Mouse (Mus musculus) gastrocnemius, adult 2 months (tissue): Measurements from ENCODE around the gene Cdcp1. TPM values are rescaled to one million over a fixed set of nuclear protein-coding genes. Genes with fewer than 3 reads are reported as not detected.

ENCODE experiments used
- DNase-seq: peaks from one replicate; pipeline ENCODE4 v3.0.0; 2022
- H3K27ac ChIP-seq: fragments of 200-600 bp; 2 replicates; pipeline ENCODE4 v1.8.1; 2022; ENCODE audit warnings: mild to moderate bottlenecking
- H3K4me3 ChIP-seq: fragments of 200-600 bp; 2 replicates; pipeline ENCODE4 v1.8.1; 2022; ENCODE audit warnings: mild to moderate bottlenecking, moderate library complexity
- CTCF ChIP-seq: fragments of 200-600 bp; IDR thresholded peaks from 2 replicates; pipeline ENCODE4 v1.8.1; 2022; ENCODE audit warnings: antibody characterized with exemption, mild to moderate bottlenecking, moderate library complexity
- intact Hi-C: fragments of 180-260 bp; cut with DNase I; formaldehyde crosslinking; loops from one replicate; pipeline ENCODE4 v1.15.1; 2025
- total RNA-seq, 2 experiments: library from RNA; stranded (reverse); gene quantifications; 2 replicates each; pipeline ENCODE4 v1.2.3; 2021

Gene Cdcp1
- total RNA-seq, 2 experiments from 2014 or later: not detected

GRCm38 (mm10) chr9:123157699-123158098, 58.1 kb downstream of the Cdcp1 start:
- Histone ChIP-seq H3K4me3 (peak overlapping the region; percentile 19; the same call in 1 of the 2 replicates), H3K27ac (peak overlapping the region; percentile 54)
- intact Hi-C loops: no loop called here
- DNase-seq: peak; percentile 68
- TF ChIP-seq CTCF: no peak

- Histone ChIP-seq H3K4me3 (peak overlapping the region; percentile 67), H3K27ac (peak overlapping the region; percentile 79)
- intact Hi-C loops: no loop called here
- no peak for TF ChIP-seq CTCF
- peak; percentile 86 for DNase-seq
Measured at GRCm38 (mm10) chr9:123156910-123157361, 58.9 kb downstream of the Cdcp1 start.

- Histone ChIP-seq H3K27ac (peak overlapping the region; percentile 86), H3K4me3 (peak overlapping the region; percentile 64)
- TF ChIP-seq CTCF: no peak
- intact Hi-C loops: no loop called here
- peak; percentile 71 for DNase-seq
Measured at GRCm38 (mm10) chr9:123153121-123153520, 62.7 kb downstream of the Cdcp1 start.

GRCm38 (mm10) chr9:123152026-123152425, 63.8 kb downstream of the Cdcp1 start:
- peak overlapping the region; percentile 64 for H3K4me3 ChIP-seq
- peak overlapping the region; percentile 86 for H3K27ac ChIP-seq
- intact Hi-C loops: no loop called here
- DNase-seq: no peak
- no peak for TF ChIP-seq CTCF

- intact Hi-C loops: no loop called here
- DNase-seq: peak; percentile 66
- Histone ChIP-seq H3K27ac (peak overlapping the region; percentile 86), H3K4me3 (peak overlapping the region; percentile 64)
- TF ChIP-seq CTCF: no peak
Measured at GRCm38 (mm10) chr9:123151561-123151960, 64.3 kb downstream of the Cdcp1 start.

DNA sequence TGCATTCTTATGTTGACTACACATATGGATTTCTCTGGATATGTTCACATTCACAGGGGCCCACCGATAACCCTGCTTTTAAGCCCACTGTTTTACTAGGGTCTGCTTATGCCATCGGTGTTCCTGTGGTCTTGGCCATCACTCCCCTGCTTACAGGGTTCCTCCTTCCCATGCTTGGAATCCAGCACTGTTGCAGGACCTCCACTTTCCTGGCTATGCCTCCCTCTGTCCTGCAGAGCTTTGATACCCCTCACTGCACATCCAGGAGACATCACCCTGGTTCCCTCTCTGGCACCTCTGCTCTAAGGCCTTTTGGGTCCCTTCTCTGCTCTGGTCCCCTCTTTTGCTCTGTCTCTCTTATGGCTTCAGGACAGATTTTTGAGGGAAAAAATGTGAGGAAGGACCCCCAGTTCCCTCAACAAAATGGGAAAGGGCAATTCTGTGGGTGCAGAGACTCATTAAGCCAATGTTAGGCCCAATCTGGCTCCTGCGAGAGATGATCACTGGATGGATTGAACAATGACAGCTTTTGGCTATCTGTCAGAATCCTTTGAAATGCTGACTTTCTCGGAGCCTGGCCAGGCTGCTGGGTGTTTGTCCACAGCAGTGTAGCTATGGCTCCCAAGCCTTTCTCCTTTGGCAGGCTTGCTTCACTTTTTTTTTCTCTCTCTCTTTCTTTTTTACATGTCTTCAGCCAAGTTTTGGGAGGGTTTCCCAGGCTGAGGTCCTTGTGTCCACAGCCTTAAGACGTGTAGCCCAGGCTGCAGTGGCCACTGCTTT, 65.4 kb downstream of the Cdcp1 start, which contains the start of gene Clec3b:
Gene Clec3b (plus strand): TSS at position 706 of the 780 bp plus-strand sequence.
- peak; percentile 81 for DNase-seq
- no peak for TF ChIP-seq CTCF
- intact Hi-C loops: no loop called here
- peak within 1 kb of the TSS; percentile 86 for H3K27ac ChIP-seq
- peak within 1 kb of the TSS; percentile 64 for H3K4me3 ChIP-seq

GRCm38 (mm10) chr9:123148430-123148829, 67.4 kb downstream of the Cdcp1 start:
- Histone ChIP-seq H3K27ac (peak overlapping the region; percentile 86), H3K4me3 (peak overlapping the region; percentile 35; the same call in 1 of the 2 replicates)
- intact Hi-C loops: no loop called here
- TF ChIP-seq CTCF: no peak
- peak; percentile 69 for DNase-seq

GRCm38 (mm10) chr9:123139887-123140614, 75.8 kb downstream of the Cdcp1 start:
- no peak for TF ChIP-seq CTCF
- no peak for DNase-seq
- H3K4me3 ChIP-seq: no peak overlapping the region
- intact Hi-C loops: no loop called here
- H3K27ac ChIP-seq: peak overlapping the region; percentile 74

DNA sequence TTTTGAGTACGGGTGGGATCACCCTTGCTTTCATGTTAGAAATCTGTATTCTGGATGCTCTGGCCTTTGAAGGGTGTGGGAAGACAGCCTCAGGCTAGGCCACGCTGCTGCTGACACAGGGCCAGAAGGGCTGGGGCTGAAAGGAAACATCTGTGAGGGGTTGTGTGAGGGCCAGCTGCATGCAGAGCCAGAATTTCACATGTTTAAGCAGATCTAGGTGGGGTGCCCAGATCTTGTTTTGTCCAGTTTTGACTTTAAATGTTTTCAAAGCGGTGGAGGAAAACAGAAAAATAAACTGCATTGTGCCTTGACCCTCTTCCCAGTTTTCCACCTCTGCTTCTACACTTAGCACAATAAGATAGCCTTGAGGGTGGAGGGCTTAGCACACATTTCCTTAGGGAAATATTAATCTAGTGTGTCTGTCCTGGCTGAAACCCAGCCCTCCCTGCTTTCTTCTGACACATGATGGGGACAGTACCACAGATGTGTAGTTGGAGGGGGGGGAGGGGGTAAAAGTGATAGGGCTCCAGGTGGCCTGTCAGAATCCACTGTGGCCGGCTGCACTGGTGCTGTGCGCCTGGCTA, 76.9 kb downstream of the Cdcp1 start:
- peak overlapping the region; percentile 74 for H3K27ac ChIP-seq
- intact Hi-C loops: no loop called here
- peak; percentile 86 for DNase-seq
- no peak for TF ChIP-seq CTCF
- no peak overlapping the region for H3K4me3 ChIP-seq

GRCm38 (mm10) chr9:123136953-123137682, 78.7 kb downstream of the Cdcp1 start:
- peak; percentile 51 for DNase-seq
- peak overlapping the region; percentile 74 for H3K27ac ChIP-seq

GRCm38 (mm10) chr9:123132994-123133393, 82.8 kb downstream of the Cdcp1 start:
- no peak overlapping the region for H3K4me3 ChIP-seq

More at GRCm38 (mm10) chr9:123136953-123137682, 78.7 kb downstream of the Cdcp1 start:
- no peak for TF ChIP-seq CTCF
- intact Hi-C loops: no loop called here
- H3K4me3 ChIP-seq: no peak overlapping the region

GRCm38 (mm10) chr9:123127663-123128062, 88.2 kb downstream of the Cdcp1 start:
- no peak overlapping the region for H3K4me3 ChIP-seq
- DNase-seq: no peak
- no peak for TF ChIP-seq CTCF
- no peak overlapping the region for H3K27ac ChIP-seq
- intact Hi-C loops: no loop called here

More at GRCm38 (mm10) chr9:123132994-123133393, 82.8 kb downstream of the Cdcp1 start:
- no peak for TF ChIP-seq CTCF
- no peak for DNase-seq
- intact Hi-C loops: no loop called here
- no peak overlapping the region for H3K27ac ChIP-seq
